Mouse (Mus musculus): ENCODE data around the gene Atp9a. TPM values are rescaled to one million over a fixed set of nuclear protein-coding genes. Genes with fewer than 3 reads are reported as not detected.

Gene Atp9a
- total RNA-seq, 2 experiments from 2014 or later = 46.1 to 54.3 TPM

DNA sequence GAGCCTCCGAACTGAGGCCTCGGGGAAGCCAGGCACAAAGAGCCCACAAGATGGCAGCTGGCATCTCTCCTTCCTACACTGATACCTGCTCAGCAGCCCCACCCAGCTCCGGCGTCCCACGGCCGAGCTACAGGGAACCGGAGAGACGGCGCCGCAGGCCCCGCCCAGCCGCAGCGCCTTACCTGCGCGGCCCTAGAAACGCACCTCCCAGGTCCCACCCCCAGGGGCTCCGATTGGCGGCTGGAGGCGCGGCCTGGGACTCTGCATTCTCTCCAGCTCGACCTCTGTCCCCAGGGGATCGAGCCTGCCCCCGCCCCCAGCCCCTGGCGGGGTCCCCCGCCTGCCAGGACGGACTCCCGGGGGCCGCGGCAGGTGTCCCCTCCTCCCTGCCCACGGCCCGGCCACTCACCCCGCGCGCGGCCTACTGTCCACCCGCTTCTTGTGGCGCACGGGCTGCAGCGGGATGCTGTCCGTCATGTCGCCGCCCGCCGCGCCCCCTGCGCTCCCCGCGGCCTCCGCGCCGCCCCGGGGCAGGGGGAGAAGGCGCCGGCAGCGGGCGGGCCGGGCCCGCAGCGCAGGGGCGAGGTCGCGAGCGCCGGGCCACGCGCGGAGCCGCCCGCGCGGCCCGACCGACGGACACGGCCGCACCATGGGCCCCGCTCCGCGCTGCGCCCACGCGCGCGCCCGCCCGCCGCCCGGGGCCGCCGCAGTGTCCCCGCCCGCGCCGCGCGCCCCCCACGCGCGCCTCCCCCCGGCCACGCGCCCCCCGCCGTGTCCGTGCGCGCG lies 743 bp downstream of the Atp9a start:
- intact Hi-C loops (cut with DNase I) = loop anchor here (1.0 to 5.0 kb wide), 2 partner anchors 50 to 274 kb away; no protein-coding TSS in a partner anchor
- DNase-seq = peak; percentile 54 to 70

DNA sequence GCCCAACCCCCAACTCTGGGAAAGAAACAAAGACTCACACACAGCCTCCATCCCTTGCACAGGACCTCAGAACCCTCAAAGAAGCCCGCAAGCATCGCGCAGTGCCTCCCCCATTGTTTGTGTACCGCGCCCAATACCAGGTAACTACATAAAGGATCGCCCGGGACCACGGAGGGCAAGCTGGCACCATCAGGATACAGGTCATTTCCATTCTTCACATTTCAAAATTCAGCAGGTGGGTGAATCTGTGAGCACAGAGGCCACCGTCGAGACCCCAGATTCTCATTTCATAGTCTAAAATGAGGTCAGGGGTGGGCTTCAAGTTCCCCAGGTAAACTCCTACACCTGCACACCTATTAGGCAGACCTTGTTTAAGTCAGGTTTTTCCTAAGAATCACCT lies 1.7 kb downstream of the Atp9a start:
- intact Hi-C loops (cut with DNase I) = loop anchor here (5.0 kb wide), 1 partner anchor 273 kb away; no protein-coding TSS in a partner anchor
- no peak for DNase-seq

DNA sequence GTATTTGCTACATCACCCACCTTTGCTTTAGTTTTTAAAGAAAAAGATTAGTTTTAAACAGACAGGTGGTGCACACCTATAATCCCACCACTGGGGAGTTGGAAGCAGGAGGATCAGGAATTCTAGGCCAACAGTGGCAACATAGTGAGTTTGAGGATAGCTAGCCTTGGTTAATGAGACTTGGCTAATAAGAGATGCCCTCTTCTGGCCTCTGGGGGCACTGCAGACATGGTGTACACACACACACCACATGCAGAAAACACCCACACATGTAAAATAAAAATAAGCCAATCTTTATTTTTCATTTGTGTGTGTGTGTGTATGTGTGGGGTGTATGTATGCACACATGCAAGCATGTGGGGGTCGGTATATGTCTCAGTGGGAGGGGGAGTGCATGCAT lies 3.4 kb downstream of the Atp9a start:
- no peak for DNase-seq
- intact Hi-C loops (cut with DNase I) = no loop called here

DNA sequence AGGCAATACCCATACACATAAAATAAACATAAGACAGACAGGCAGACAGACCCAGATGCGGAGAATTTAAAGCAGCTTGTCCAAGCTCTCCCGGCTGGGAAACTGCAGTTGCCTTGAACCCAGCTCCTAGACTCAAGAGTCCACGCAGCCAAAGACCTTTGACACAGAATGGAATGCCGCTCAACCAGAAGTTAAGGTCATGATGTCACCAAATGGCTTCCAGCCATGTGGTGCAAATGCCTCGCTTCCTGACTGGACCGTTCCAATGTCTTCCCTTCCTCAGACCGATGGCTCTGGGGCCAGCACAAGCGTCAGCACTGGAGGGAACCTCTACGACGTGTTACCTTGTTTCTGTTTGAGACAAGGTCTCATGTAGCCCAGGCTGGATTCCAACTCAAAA lies 4.3 kb downstream of the Atp9a start:
- peak; percentile 44 to 49 for DNase-seq
- intact Hi-C loops (cut with DNase I) = no loop called here

DNA sequence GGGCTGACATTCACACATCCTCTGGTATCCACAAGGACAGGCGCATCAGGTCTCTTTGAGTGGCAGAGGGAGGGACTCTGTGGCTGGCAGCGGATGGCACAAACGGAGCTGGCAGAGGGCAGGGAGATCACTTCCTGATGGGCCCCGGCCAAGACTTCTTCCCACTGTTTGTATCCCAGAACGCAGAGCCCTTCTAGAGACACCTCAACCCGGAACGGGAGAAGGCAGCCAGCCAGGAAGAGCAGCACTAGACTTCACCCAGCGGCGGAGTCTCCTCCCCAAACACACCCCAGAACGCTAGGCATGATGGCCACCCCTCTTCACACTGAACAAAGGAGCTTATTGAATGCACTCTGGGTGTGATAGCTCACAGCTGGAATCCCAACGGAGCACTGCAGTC lies 8.2 kb downstream of the Atp9a start:
- peak; percentile 48 to 49 for DNase-seq
- intact Hi-C loops (cut with DNase I) = no loop called here

DNA sequence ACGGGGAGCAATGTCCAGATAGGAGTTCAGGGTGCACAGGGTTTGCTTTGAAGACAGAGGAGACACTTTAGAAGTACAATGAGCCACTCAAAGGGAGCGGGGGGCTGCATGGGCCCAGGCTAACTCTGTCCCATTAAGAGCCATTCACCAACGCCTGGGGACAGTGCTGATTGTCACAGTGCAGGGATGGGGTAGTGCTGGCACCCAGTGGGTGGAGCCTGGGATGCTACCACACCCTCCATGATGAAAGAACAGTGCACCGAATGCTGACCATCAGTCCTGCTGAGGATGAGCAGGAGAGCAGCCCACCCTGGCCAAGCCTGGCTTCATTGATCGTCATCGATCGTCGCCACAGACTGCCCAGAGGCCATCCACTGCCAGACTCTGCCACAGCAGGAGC lies 11.0 kb downstream of the Atp9a start:
- intact Hi-C loops (cut with DNase I) = no loop called here
- DNase-seq = no peak

DNA sequence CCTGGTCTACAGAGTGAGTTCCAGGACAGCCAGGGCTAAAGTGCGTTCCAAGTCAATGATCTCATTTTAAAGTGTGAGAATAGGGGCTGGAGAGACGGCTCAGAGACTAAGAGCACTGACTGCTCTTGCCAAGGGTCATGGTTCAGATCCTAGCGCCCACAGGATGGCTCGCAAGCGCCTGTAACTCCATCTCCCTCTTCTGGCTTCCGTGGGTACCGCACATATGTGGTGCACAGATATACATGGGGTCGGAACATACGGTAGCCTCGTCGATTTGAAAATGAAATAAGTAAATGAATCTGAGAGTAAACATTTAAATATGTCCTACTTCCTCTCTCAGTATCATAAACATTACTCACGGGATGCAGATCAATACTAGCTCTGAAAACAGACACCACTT lies 12.5 kb downstream of the Atp9a start:
- no peak for DNase-seq
- intact Hi-C loops (cut with DNase I) = no loop called here

DNA sequence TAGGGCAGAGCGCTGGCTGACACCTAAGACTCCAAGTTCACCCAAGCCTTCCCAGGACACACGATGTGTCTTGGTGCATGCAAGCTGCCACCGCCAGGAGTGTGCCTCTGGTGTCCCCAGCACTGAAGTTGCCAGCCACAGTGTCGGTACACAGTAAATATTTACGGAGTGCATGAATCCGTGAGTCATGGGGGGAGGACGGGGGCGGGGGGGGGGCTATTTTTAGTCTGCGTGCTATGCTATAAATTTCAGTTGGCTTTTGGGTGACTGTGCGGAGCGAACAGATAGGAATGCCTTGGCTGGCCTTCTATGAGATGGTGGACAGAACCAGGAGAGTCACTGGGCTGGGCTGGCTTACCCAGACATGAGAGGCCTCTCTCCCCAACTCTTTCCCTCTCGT lies 14.2 kb downstream of the Atp9a start:
- intact Hi-C loops (cut with DNase I) = no loop called here
- DNase-seq = peak in 1 of 2 experiments; percentile 38

DNA sequence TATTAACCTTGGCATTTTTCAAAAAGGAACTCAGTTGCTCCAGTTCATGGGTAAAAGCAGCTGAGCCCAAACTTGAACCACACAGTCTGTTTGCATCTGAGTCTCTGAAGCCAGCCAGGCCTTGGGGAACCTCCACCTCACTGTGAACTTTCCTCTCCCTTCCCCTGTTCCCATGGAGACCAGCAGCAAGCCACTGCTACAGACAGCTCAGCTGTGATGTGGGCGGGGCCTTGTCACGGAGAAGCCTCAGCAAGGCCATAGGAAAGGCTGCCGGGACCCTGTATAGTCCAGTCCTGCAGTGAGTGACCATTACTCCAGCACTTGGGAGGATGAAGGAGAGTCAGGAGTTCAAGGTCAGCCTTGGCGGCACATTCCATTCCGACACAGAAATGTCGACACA lies 16.2 kb downstream of the Atp9a start:
- no peak for DNase-seq
- intact Hi-C loops (cut with DNase I) = no loop called here

DNA sequence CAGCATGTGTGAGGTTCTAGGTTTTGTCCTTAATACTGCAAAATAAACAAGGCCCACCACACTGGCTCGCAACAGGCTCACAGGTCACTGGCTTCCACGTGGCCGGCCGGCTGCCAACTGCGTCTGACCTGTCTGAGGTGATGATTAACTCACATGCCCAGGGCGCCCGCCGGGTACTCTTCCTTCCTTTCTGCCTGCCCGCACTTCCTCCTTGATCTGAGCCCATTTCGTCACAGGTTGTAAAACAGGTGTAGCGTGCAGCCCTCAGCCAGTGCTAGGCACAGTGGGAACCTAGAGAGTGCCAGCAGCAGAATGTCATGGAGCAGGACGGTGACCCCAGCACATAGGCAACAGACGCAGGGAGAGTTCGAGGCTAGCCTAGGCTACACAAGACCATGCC lies 20.9 kb downstream of the Atp9a start:
- DNase-seq = no peak
- intact Hi-C loops (cut with DNase I) = no loop called here

DNA sequence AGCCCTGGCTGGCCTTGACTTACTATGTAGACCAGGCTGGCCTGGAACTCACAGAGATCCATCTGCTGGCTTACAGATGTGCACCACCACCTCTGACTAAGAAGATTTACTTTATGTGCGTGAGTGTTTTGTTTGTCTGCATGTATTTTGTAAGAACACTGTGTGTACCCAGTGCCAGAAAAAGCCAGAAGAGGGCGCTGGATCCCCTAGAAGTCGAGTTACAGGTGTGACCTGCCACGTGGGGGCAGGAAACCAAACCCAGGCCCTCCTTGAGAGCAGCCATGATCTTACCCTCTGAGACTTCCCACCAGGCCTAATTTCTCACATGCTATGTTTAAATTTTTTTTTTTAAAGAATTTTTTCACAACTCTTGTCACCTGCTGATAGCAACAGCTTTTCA lies 22.5 kb downstream of the Atp9a start:
- intact Hi-C loops (cut with DNase I) = no loop called here
- DNase-seq = no peak

DNA sequence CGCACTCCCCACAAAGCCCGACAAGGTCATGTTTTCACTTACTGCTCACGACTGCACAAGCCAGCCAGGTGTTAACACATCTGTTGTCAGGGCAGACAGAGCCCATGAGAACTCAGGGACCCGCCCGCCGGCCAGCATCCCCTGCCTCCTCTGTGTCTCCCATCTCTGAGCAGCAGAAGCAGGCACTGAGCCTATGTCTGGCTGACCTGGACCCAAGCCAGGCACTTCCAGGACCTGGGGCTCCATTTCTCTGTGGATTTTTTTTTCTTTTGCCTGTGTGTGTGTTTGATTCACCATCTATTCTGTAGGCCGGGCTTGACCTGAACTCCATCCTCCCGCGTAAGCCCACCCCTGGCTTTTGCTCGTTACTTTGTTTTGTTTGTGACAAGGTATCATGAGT lies 23.5 kb downstream of the Atp9a start:
- DNase-seq = no peak
- intact Hi-C loops (cut with DNase I) = no loop called here

DNA sequence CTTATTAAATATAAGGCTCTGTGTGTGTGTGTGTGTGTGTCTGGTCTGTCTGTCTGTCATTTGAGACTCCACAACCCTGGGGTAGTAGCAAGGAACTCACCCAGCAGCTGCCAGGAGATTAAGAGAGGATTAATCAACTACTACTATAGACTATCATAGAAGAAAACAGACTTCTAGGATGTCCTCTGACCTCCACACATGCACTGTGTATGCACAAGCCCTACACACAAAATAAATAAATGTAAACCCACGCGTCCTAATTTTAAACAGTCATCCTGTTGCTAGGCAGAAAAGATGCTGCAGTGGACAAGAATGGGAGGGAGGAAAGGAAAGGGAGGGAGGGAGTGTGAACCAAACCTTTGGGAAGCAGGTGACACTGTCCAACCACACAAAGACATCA lies 23.9 kb downstream of the Atp9a start:
- no peak for DNase-seq
- intact Hi-C loops (cut with DNase I) = no loop called here

DNA sequence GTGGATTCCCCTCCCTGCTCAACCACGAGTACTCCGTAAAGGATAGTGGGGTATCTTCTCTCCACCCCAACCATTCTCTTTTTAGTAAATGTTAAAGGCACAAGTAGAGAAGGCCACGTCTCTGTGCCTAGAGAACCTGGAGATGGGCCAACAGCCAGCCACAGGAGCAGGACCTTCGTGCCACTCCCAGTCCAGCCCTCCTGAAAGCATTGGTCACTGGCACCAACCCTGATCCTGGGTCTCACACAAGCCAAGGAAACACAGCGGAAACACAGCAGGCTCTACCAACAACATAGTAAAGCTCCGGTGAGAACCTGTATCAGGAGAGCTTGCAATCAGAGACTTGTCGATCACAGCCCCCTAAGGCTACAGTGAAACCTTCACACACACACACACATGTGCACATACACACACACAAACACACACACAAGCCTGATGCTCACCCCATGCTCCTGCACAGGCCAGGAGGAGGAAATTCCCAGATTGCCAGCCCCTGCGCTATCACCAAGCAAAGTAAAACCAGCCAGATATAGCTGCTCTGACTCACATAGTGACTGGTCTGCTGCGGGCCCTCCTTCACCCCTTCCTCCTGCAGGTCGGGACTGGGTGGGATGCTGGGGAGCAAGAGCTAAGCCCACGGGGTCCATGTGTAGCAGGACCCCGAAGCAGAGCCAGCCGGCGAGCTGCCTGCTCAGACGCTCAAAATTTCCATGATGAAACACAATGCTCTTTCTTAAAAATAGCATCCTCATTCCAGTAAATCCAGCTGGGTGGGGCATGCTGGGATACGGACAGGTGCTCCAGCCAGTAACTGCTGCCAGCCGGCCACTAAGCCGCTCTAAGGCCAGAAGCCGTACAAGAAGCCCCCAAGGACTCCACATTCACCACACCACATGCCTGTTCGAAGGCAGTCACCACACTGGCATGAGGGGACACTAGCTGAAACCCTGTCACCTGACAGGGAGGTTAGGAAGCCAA lies 29.7 kb downstream of the Atp9a start:
- no peak for DNase-seq
- intact Hi-C loops (cut with DNase I) = no loop called here

DNA sequence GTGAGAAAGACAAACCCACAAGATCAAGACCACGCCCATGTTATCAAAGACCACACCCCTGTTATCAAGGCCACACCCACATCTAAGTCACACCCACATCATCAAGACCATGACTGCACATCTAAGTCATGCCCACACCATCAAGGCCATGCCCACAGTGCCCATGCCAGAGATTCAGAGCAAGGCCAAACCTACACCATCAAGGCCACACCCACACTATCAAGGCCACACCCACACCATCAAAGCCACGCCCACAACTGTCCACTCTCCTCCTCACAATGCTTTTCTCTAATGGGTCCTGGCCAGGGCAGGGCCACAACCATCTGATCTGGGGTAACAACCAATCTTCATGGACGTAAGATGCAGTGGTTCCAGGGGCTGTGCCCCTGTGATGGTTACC lies 31.2 kb downstream of the Atp9a start:
- no peak for DNase-seq

DNA sequence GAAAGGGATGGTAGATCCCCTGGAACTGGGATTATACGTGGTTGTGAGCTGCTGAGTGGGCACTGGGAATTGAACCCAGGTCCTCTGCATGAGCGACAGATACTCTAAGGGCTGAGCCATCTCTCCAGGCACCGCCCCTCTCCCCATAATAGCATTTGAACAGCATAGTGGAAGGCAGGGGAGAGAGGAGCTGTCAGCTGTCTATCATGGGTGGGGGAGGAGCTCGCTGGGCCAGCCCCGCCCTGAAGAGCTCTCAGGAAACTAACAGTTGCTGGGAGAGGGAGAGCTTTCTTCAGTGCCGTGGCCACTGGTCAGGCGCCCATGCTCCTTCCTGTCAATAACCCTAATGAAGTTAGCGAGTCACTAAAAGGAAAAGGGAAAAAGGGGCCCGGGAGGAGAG lies 34.4 kb downstream of the Atp9a start:
- intact Hi-C loops (cut with DNase I) = no loop called here
- DNase-seq = no peak

More for the DNA sequence above, 31.2 kb downstream of the Atp9a start:
- intact Hi-C loops (cut with DNase I) = no loop called here

DNA sequence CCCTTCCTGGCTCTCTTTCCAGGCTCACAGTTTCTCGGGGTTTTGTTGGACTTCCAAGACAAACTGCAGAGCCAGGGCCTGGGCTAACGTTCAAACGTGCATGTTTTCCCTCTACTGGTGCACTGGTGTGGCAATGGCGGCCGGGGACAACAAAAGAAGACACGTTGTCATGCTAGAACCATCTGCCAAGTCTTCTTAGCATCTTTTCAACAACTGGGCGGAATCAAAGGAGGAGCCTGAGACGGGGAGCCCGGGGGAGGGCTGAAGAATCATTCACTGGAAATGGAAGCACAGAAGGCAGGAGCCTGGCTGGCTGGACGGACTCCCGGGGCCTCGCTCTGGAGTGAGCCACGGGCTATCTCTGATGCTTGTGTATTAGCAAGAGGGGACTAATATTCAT lies 39.9 kb downstream of the Atp9a start:
- DNase-seq = no peak
- intact Hi-C loops (cut with DNase I) = no loop called here

DNA sequence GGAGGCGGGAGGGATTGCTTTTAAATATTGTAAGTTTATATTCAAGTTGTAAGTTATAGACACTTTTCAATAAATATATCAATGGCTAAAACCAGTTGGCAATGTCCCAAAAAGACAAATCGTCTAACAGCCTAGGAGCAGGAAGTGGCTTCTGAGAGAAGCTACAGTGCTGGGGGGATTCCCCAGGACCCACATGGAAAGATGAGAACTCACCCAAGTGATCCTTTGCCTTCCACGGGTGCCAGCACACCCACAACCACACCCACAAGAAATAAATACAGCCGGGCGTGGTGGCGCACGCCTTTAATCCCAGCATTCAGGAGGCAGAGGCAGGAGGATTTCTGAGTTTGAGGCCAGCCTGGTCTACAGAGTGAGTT lies 47.2 kb downstream of the Atp9a start:
- DNase-seq = no peak
- intact Hi-C loops (cut with DNase I) = no loop called here

DNA sequence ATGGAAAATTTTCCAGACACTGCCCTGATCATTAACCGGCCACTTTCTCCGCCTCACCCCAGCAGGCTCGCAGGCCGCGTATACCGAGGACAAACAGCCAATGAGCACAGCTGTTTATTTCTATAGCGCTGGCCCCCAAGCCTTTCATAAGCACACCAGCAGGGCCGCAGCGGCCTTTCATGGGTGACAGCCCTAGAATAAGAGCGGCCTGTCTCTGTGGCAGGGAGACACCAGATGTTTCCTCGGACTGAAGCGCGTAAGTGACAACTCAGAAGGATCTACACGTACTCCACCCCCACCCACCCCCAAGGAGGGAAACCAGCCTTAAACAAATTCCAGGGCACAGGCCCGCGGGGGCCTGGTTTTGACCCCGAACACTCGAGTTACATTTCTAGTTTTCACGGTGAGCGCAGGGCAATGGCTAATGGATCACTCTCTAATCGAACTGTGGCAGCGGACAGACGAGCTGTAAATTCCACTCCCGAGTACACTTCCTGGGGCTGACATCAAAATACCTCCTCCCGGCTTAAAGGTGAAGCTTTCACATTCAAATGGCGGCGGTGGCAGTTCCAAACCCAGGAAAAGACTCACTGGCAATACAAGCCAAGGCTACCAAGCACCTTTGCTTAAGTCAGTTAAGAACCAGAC lies 47.7 kb downstream of the Atp9a start:
- DNase-seq = no peak
- intact Hi-C loops (cut with DNase I) = loop anchor here (5.0 kb wide), 1 partner anchor 178 kb away; no protein-coding TSS in a partner anchor

DNA sequence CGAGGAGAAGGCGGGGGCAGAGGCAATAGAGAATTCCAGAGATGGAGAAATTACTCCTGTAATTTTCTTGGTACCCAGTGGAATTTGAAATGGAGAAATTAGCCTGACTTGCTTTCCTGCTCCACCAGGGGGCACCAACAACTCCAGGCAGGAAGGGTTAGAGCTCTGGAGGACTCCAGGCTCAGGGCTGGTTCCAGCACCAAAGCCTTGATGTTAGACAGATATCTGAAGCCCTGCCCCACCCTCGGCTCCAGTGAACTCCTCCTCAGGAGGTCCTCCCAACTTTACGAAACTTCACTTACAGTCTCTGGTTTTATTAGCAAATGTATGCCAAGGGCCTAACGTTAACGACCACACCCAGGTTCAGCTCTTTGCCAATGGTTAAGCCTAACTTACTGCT lies 50.4 kb downstream of the Atp9a start:
- peak; percentile 67 to 70 for DNase-seq
- intact Hi-C loops (cut with DNase I) = loop anchor here (1.0 to 5.0 kb wide), 2 partner anchors 51 to 181 kb away; partner anchors contain the start of gene Atp9a

DNA sequence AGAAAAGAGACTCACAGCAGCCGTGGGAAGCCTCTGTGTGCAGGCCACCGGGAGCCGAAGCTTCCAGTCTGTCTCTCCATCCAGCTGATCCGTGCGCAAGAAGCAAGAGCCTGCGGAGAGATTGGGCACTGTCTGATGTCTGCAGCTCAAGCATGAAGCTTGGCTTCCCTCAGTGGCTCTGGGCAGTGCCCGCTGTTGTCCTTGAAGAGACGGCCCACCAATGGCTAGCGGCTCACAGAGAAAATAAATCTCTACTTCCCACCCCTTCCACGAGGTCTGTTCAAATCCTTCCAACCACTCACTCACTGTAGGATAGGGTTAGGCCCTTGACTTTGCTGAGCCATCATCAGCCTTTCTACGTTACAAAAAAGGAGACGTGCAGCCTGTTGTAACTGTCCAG lies 54.9 kb downstream of the Atp9a start:
- intact Hi-C loops (cut with DNase I) = no loop called here

More for the DNA sequence above, 54.9 kb downstream of the Atp9a start:
- DNase-seq = no peak

All from heart, postnatal 36 days (tissue).